Mouse (Mus musculus) embryonic facial prominence, embryonic 10.5 days (tissue): ENCODE results near the gene Rbfox3. TPM values are rescaled to one million over a fixed set of nuclear protein-coding genes. Genes with fewer than 3 reads are reported as not detected.

Experiments used
- DNase-seq: peaks from one replicate; pipeline ENCODE4 v3.0.0-alpha.2; 2017; ENCODE audit warnings: low spot score
- H3K27ac ChIP-seq: fragments of 300-500 bp; sonication (generic); replicated peaks from 2 replicates; pipeline ENCODE4 v1.5.1; 2016; ENCODE audit warnings: mild to moderate bottlenecking
- H3K27me3 ChIP-seq: fragments of 300-500 bp; sonication (generic); replicated peaks from 2 replicates; pipeline ENCODE4 v1.6.1; 2016; ENCODE audit warnings: low read depth, mild to moderate bottlenecking; ENCODE audit not compliant: poor library complexity, severe bottlenecking
- H3K36me3 ChIP-seq: fragments of 300-500 bp; sonication (generic); replicated peaks from 2 replicates; pipeline ENCODE4 v1.6.1; 2016; ENCODE audit warnings: mild to moderate bottlenecking, moderate library complexity
- H3K4me1 ChIP-seq: fragments of 300-500 bp; sonication (generic); 2 replicates; pipeline ENCODE4 v1.6.1; 2016
- H3K4me3 ChIP-seq: fragments of 300-500 bp; sonication (generic); 2 replicates; pipeline ENCODE4 v1.5.1; 2016; ENCODE audit warnings: mild to moderate bottlenecking, moderate library complexity
- H3K9me3 ChIP-seq: fragments of 300-500 bp; sonication (generic); 2 replicates; pipeline ENCODE4 v1.6.1; 2016; ENCODE audit warnings: mild to moderate bottlenecking
- WGBS: fragments of 180-500 bp; shearing (Covaris S2); methylation state at CpG from one replicate; pipeline ENCODE4 v1.1.7; 2016; 5-methylcytosine and 5-hydroxymethylcytosine counted together
- polyA plus RNA-seq: library from polyadenylated mRNA; unstranded; fragments of >200 nt; fragmentation: Nextera tagmentation; extraction: Ambion mirVana; gene quantifications from 2 replicates; pipeline ENCODE4 v1.2.1, GENCODE M21; 2016

Rbfox3 gene
- polyA plus RNA-seq, 1 experiment from 2014 or later, result 2.3 TPM

- WGBS, result 69% methylated on average over 4 of the region's 4 CpGs
- Histone ChIP-seq H3K36me3 (no peaks in the 10 kb centered on the region), H3K27me3 (peaks cover 44% of the 10 kb centered on the region), H3K4me3 (no peak overlapping the region), H3K9me3 (no peaks in the 10 kb centered on the region), H3K27ac (no peak overlapping the region), H3K4me1 (peaks cover 50% of the 10 kb centered on the region)
- no peak for DNase-seq
These were observed 358.9 kb downstream of the Rbfox3 start for GRCm38 (mm10) chr11:118552478-118552877.

- 49% methylated on average over 3 of the region's 3 CpGs for WGBS
- Histone ChIP-seq H3K27ac (no peak overlapping the region), H3K4me1 (peaks cover 56% of the 10 kb centered on the region)
These were observed 359.7 kb downstream of the Rbfox3 start for GRCm38 (mm10) chr11:118551705-118552104.

GRCm38 (mm10) chr11:118550773-118551520 lies 360.4 kb downstream of the Rbfox3 start:
- Histone ChIP-seq H3K9me3 (no peaks in the 10 kb centered on the region), H3K36me3 (no peaks in the 10 kb centered on the region), H3K4me3 (no peak overlapping the region), H3K27ac (no peak overlapping the region), H3K4me1 (peaks cover 62% of the 10 kb centered on the region), H3K27me3 (peaks cover 44% of the 10 kb centered on the region)
- WGBS, result 33% methylated on average over 17 of the region's 17 CpGs
- peak; percentile 26 for DNase-seq

More at GRCm38 (mm10) chr11:118551705-118552104, 359.7 kb downstream of the Rbfox3 start:
- Histone ChIP-seq H3K4me3 (no peak overlapping the region), H3K36me3 (no peaks in the 10 kb centered on the region), H3K27me3 (peaks cover 44% of the 10 kb centered on the region), H3K9me3 (no peaks in the 10 kb centered on the region)
- no peak for DNase-seq

GRCm38 (mm10) chr11:118548242-118548641 lies 363.2 kb downstream of the Rbfox3 start:
- WGBS, result 82% methylated on average over 9 of the region's 9 CpGs
- H3K27me3 ChIP-seq, result peaks cover 21% of the 10 kb centered on the region
- H3K4me1 ChIP-seq, result peaks cover 46% of the 10 kb centered on the region
- no peaks in the 10 kb centered on the region for H3K9me3 ChIP-seq
- H3K27ac ChIP-seq, result no peak overlapping the region
- no peaks in the 10 kb centered on the region for H3K36me3 ChIP-seq
- DNase-seq, result no peak
- no peak overlapping the region for H3K4me3 ChIP-seq

- WGBS, result 78% methylated on average over 8 of the region's 8 CpGs
- H3K27ac ChIP-seq, result no peak overlapping the region
These were observed 365.1 kb downstream of the Rbfox3 start for GRCm38 (mm10) chr11:118546269-118546668.

GRCm38 (mm10) chr11:118545690-118546089 lies 365.7 kb downstream of the Rbfox3 start:
- peak; percentile 33 for DNase-seq
- Histone ChIP-seq H3K4me3 (no peak overlapping the region), H3K36me3 (no peaks in the 10 kb centered on the region), H3K27me3 (0 out of 2 replicates have a peak, but pooled peaks cover 3% of the 10 kb centered on the region), H3K27ac (no peak overlapping the region), H3K4me1 (peaks cover 34% of the 10 kb centered on the region), H3K9me3 (no peaks in the 10 kb centered on the region)
- 29% methylated on average over 4 of the region's 4 CpGs for WGBS

More at GRCm38 (mm10) chr11:118546269-118546668, 365.1 kb downstream of the Rbfox3 start:
- Histone ChIP-seq H3K36me3 (no peaks in the 10 kb centered on the region), H3K4me3 (no peak overlapping the region), H3K9me3 (no peaks in the 10 kb centered on the region), H3K27me3 (peaks cover 2% of the 10 kb centered on the region), H3K4me1 (peaks cover 34% of the 10 kb centered on the region)
- no peak for DNase-seq

- no peak overlapping the region for H3K27ac ChIP-seq
- H3K27me3 ChIP-seq, result 0 out of 2 replicates have a peak, but pooled peaks cover 5% of the 10 kb centered on the region
- H3K4me3 ChIP-seq, result no peak overlapping the region
- H3K9me3 ChIP-seq, result no peaks in the 10 kb centered on the region
- DNase-seq, result no peak
- WGBS, result 76% methylated on average over 6 of the region's 6 CpGs
- peaks cover 26% of the 10 kb centered on the region; the same call in 1 of the 2 replicates for H3K4me1 ChIP-seq
- no peaks in the 10 kb centered on the region for H3K36me3 ChIP-seq
These were observed 366.8 kb downstream of the Rbfox3 start for GRCm38 (mm10) chr11:118544564-118544963.

- Histone ChIP-seq H3K4me3 (no peak overlapping the region), H3K27me3 (0 out of 2 replicates have a peak, but pooled peaks cover 5% of the 10 kb centered on the region), H3K36me3 (no peaks in the 10 kb centered on the region), H3K9me3 (no peaks in the 10 kb centered on the region), H3K27ac (no peak overlapping the region), H3K4me1 (peaks cover 32% of the 10 kb centered on the region)
- WGBS, result 77% methylated on average over 7 of the region's 7 CpGs
- DNase-seq, result no peak
These were observed 368.5 kb downstream of the Rbfox3 start for GRCm38 (mm10) chr11:118542906-118543305.

- peak; percentile 59 for DNase-seq
- Histone ChIP-seq H3K27ac (peak overlapping the region; percentile 2; the same call in 1 of the 2 replicates), H3K9me3 (no peaks in the 10 kb centered on the region)
These were observed 370.9 kb downstream of the Rbfox3 start for GRCm38 (mm10) chr11:118540411-118541026.

GRCm38 (mm10) chr11:118538008-118538407 lies 373.4 kb downstream of the Rbfox3 start:
- H3K4me3 ChIP-seq, result no peak overlapping the region
- H3K36me3 ChIP-seq, result no peaks in the 10 kb centered on the region
- H3K9me3 ChIP-seq, result no peaks in the 10 kb centered on the region
- no peak for DNase-seq
- H3K27me3 ChIP-seq, result peaks cover 16% of the 10 kb centered on the region; the same call in 1 of the 2 replicates
- H3K4me1 ChIP-seq, result peaks cover 46% of the 10 kb centered on the region
- no peak overlapping the region for H3K27ac ChIP-seq
- 83% methylated on average over 11 of the region's 11 CpGs for WGBS

More at GRCm38 (mm10) chr11:118540411-118541026, 370.9 kb downstream of the Rbfox3 start:
- Histone ChIP-seq H3K36me3 (no peaks in the 10 kb centered on the region), H3K4me3 (no peak overlapping the region), H3K27me3 (0 out of 2 replicates have a peak, but pooled peaks cover 5% of the 10 kb centered on the region), H3K4me1 (peaks cover 30% of the 10 kb centered on the region)
- 60% methylated on average over 12 of the region's 12 CpGs for WGBS

GRCm38 (mm10) chr11:118534382-118535092 lies 376.9 kb downstream of the Rbfox3 start:
- H3K27me3 ChIP-seq, result peaks cover 18% of the 10 kb centered on the region; the same call in 1 of the 2 replicates
- H3K4me3 ChIP-seq, result no peak overlapping the region
- peaks cover 46% of the 10 kb centered on the region for H3K4me1 ChIP-seq
- no peaks in the 10 kb centered on the region for H3K9me3 ChIP-seq
- peak; percentile 79 for DNase-seq
- H3K27ac ChIP-seq, result no peak overlapping the region
- 30% methylated on average over 18 of the region's 18 CpGs for WGBS
- no peaks in the 10 kb centered on the region for H3K36me3 ChIP-seq

GRCm38 (mm10) chr11:118530313-118530712 lies 381.1 kb downstream of the Rbfox3 start:
- 83% methylated on average over 8 of the region's 8 CpGs for WGBS
- H3K27ac ChIP-seq, result peak overlapping the region; percentile 48; the same call in 1 of the 2 replicates
- H3K36me3 ChIP-seq, result no peaks in the 10 kb centered on the region
- H3K4me3 ChIP-seq, result no peak overlapping the region
- peaks cover 25% of the 10 kb centered on the region; the same call in 1 of the 2 replicates for H3K27me3 ChIP-seq
- H3K9me3 ChIP-seq, result no peaks in the 10 kb centered on the region
- peaks cover 35% of the 10 kb centered on the region for H3K4me1 ChIP-seq
- DNase-seq, result no peak
